Mouse (Mus musculus) kidney, embryonic 14.5 days (tissue): ENCODE measurements around the gene Mgat4b. TPM values are rescaled to one million over a fixed set of nuclear protein-coding genes. Genes with fewer than 3 reads are reported as not detected.

Experiments
- ATAC-seq: fragments of 200-750 bp; cut with Nextera tagmentation; 2 replicates; pipeline ENCODE4 v1.8.0; 2017; ENCODE audit warnings: moderate number of reproducible peaks, mild to moderate bottlenecking, moderate TSS enrichment, moderate library complexity; ENCODE audit not compliant: low FRiP score, low TSS enrichment
- H3K27ac ChIP-seq: fragments of 300-500 bp; sonication (generic); 2 replicates; pipeline ENCODE4 v1.5.1; 2014; ENCODE audit warnings: low read depth, mild to moderate bottlenecking, low read length, moderate library complexity, mixed read lengths
- H3K27me3 ChIP-seq: fragments of 300-500 bp; sonication (generic); 2 replicates; pipeline ENCODE4 v1.6.1; 2014; ENCODE audit warnings: mild to moderate bottlenecking, low read length; ENCODE audit not compliant: control insufficient read depth, insufficient read depth
- H3K36me3 ChIP-seq: fragments of 300-500 bp; sonication (generic); 2 replicates; pipeline ENCODE4 v1.6.1; 2014; ENCODE audit warnings: low read length, mixed read lengths; ENCODE audit not compliant: control insufficient read depth, insufficient read depth
- H3K4me1 ChIP-seq: fragments of 300-500 bp; sonication (generic); 2 replicates; pipeline ENCODE4 v1.6.1; 2014; ENCODE audit warnings: low read length, mixed read lengths; ENCODE audit not compliant: control insufficient read depth, insufficient read depth
- H3K4me2 ChIP-seq: fragments of 300-500 bp; sonication (generic); replicated peaks from 2 replicates; pipeline ENCODE4 v1.6.1; 2014; ENCODE audit warnings: low read depth, mild to moderate bottlenecking, low read length
- H3K4me3 ChIP-seq: fragments of 300-500 bp; sonication (generic); 2 replicates; pipeline ENCODE4 v1.5.1; 2014; ENCODE audit warnings: mild to moderate bottlenecking, low read length
- H3K9ac ChIP-seq: fragments of 300-500 bp; sonication (generic); 2 replicates; pipeline ENCODE4 v1.6.1; 2014; ENCODE audit warnings: low read depth, mild to moderate bottlenecking, low read length, moderate library complexity
- H3K9me3 ChIP-seq: fragments of 300-500 bp; sonication (generic); 2 replicates; pipeline ENCODE4 v1.6.1; 2016; ENCODE audit warnings: low read length; ENCODE audit not compliant: control insufficient read depth
- WGBS: fragments of 180-500 bp; shearing (Covaris S2); extraction: QIAGEN DNeasy Blood & Tissue Kit; methylation state at CpG from one replicate; pipeline ENCODE4 v1.1.7; 2014; 5-methylcytosine and 5-hydroxymethylcytosine counted together
- polyA plus RNA-seq: library from polyadenylated mRNA; unstranded; fragments of >200 nt; fragmentation: Nextera tagmentation; extraction: Ambion mirVana; gene quantifications from 2 replicates; pipeline ENCODE4 v1.2.1, GENCODE M21; 2014

The Mgat4b gene
- polyA plus RNA-seq, 1 experiment from 2014 or later, result 39.2 TPM

DNA sequence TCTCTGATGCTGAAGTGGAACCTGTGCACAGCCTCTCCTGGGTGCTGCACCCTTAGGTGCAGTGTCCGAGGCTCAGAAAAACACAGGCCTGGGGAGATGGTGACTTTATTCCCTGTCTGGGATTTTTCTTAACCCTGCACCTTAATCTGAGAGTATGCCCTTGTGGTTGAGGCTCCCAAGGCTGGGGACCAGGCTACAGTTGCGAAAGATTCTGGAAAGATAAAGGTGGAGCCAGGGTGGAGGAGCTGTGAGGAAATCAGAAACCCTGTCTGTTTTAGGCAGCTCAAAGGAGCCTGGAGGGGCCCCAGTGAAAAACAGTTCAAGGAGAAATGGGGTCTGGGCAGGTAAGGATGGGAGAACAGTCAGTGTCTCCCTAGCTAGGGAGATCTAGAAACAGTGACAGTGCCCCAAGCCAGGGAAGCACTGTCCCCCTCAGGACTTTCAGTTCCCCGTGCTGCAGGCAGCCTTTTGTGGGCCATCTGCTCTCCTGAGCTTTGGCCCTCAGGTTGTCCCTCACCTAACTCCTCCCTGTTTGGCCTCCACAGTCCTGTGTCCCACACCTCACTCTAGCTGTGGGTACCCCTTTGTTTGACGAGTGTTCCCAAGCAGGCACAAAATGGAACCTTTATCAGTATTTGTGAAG lies 6.2 kb downstream of the Mgat4b start:
- Histone ChIP-seq H3K27me3 (no peaks in the 10 kb centered on the region), H3K4me1 (peaks cover 22% of the 10 kb centered on the region), H3K4me2 (no peak overlapping the region), H3K27ac (no peak overlapping the region), H3K9me3 (no peaks in the 10 kb centered on the region), H3K36me3 (no peaks in the 10 kb centered on the region), H3K9ac (no peak overlapping the region), H3K4me3 (no peak overlapping the region)
- 75% methylated on average over 4 of the region's 4 CpGs for WGBS
- no peak for ATAC-seq

DNA sequence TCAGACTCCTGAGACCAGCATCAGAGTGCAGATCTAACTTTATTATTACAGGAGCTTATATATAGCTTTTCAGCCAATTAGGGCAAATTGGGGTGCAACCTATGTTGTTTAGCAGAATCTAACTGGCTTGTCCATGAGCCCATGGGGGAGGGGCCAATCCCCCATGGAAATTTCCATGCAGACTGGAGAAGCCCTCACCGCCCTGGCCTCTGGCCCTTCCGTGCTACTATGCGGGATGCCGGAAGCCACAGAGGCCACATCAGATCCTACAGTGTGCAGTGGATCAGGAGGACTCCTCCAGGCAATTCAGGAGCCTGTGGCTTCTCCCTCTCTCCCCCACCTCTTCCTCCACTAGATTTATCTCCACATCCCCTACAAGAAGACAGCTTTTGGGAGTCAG lies 7.1 kb downstream of the Mgat4b start:
- no peaks in the 10 kb centered on the region for H3K9me3 ChIP-seq
- H3K27me3 ChIP-seq, result no peaks in the 10 kb centered on the region
- 43% methylated on average over 4 of the region's 4 CpGs for WGBS
- H3K4me2 ChIP-seq, result no peak overlapping the region
- peaks cover 22% of the 10 kb centered on the region for H3K4me1 ChIP-seq
- no peak for ATAC-seq
- H3K9ac ChIP-seq, result no peak overlapping the region
- no peak overlapping the region for H3K4me3 ChIP-seq
- no peak overlapping the region for H3K27ac ChIP-seq
- no peaks in the 10 kb centered on the region for H3K36me3 ChIP-seq

DNA sequence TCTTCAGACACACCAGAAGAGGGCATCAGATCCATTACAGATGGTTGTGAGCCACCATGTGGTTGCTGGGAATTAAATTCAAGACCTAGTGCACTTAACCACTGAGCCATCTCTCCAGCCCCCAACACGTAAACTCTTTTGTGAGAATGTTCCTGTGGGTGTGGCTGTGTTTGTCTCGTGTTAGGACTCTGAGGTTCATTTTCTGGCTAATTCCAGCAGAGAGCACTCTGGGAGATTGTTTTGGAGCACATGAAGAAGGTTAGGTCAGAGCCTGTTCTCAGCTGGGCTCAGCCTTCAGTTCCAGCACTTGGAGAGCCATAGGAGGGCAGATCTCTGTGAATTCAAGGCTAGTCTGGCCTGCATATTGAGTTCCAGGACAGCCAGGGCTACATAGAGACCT lies 9.1 kb downstream of the Mgat4b start:
- ATAC-seq, result no peak

GRCm38 (mm10) chr11:50222559-50223276 lies 12.0 kb downstream of the Mgat4b start:
- H3K9ac ChIP-seq, result no peak overlapping the region
- H3K9me3 ChIP-seq, result no peaks in the 10 kb centered on the region
- no peak for ATAC-seq
- no peak overlapping the region for H3K4me2 ChIP-seq
- no peaks in the 10 kb centered on the region for H3K27me3 ChIP-seq
- no peaks in the 10 kb centered on the region for H3K36me3 ChIP-seq
- H3K27ac ChIP-seq, result no peak overlapping the region
- H3K4me1 ChIP-seq, result peaks cover 23% of the 10 kb centered on the region
- 61% methylated on average over 7 of the region's 7 CpGs for WGBS
- H3K4me3 ChIP-seq, result no peak overlapping the region

More for the DNA sequence above, 9.1 kb downstream of the Mgat4b start:
- H3K9ac ChIP-seq, result no peak overlapping the region
- H3K9me3 ChIP-seq, result no peaks in the 10 kb centered on the region
- no peaks in the 10 kb centered on the region for H3K27me3 ChIP-seq
- 66% methylated on average over 2 of the region's 2 CpGs for WGBS
- no peak overlapping the region for H3K4me3 ChIP-seq
- peaks cover 22% of the 10 kb centered on the region for H3K4me1 ChIP-seq
- no peaks in the 10 kb centered on the region for H3K36me3 ChIP-seq
- no peak overlapping the region for H3K4me2 ChIP-seq
- H3K27ac ChIP-seq, result no peak overlapping the region

GRCm38 (mm10) chr11:50223783-50224662 lies 13.3 kb downstream of the Mgat4b start:
- H3K27me3 ChIP-seq, result no peaks in the 10 kb centered on the region
- ATAC-seq, result no peak
- H3K4me1 ChIP-seq, result peaks cover 31% of the 10 kb centered on the region
- peak overlapping the region; percentile 91 for H3K9ac ChIP-seq
- H3K9me3 ChIP-seq, result no peaks in the 10 kb centered on the region
- H3K36me3 ChIP-seq, result no peaks in the 10 kb centered on the region
- peak overlapping the region; percentile 71 for H3K4me3 ChIP-seq
- 6% methylated on average over 17 of the region's 17 CpGs for WGBS
- H3K27ac ChIP-seq, result peak overlapping the region; percentile 80
- peak overlapping the region; percentile 94 for H3K4me2 ChIP-seq

DNA sequence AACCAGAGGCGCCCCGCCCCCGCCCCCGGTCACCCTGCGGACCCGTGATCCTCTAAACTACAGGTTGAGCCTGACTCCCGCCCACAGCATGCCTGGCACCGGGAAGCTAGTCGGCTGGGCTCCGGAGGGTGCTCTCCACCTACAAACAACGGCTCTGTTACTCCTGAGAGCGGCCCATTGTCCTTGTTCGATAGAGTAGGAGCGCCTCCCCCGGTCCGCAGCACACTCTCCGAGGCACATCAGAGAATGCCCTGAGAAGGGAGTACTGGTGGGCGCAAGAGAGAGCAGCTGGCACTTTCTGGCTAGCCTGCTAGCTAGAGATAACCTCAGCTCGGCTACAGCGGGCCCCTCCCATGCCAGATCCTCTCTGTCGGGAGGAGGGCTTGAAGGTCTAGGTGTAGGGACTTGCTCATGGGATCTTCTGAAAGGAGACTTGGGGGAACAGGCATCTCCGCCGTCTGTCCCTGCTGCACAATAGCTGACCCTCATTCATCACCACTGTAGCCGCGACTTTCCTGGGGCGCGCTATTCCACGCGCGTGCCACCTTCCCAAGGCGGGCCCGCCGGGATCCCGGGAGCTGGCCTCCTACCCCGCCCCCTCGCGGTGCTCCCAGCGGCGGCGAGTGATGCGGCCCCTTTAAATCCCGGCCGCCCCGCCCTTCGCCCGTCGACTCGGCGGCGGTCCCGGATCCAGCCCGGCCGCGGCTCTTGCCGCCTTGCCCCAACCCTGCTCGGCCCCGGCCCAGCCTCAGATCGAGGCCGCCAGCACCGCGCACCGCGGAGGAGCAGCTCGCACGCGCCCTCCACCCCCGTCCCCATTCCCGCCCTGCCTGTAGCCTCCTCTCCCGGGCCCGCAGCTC lies 14.2 kb downstream of the Mgat4b start:
- no peaks in the 10 kb centered on the region for H3K27me3 ChIP-seq
- peak overlapping the region; percentile 80 for H3K27ac ChIP-seq
- no peaks in the 10 kb centered on the region for H3K9me3 ChIP-seq
- peak overlapping the region; percentile 91 for H3K9ac ChIP-seq
- ATAC-seq, result peak; percentile 88
- under 1% methylated on average over 63 of the region's 70 CpGs for WGBS
- H3K36me3 ChIP-seq, result no peaks in the 10 kb centered on the region
- peak overlapping the region; percentile 71 for H3K4me3 ChIP-seq
- H3K4me1 ChIP-seq, result peaks cover 37% of the 10 kb centered on the region
- H3K4me2 ChIP-seq, result peak overlapping the region; percentile 94

DNA sequence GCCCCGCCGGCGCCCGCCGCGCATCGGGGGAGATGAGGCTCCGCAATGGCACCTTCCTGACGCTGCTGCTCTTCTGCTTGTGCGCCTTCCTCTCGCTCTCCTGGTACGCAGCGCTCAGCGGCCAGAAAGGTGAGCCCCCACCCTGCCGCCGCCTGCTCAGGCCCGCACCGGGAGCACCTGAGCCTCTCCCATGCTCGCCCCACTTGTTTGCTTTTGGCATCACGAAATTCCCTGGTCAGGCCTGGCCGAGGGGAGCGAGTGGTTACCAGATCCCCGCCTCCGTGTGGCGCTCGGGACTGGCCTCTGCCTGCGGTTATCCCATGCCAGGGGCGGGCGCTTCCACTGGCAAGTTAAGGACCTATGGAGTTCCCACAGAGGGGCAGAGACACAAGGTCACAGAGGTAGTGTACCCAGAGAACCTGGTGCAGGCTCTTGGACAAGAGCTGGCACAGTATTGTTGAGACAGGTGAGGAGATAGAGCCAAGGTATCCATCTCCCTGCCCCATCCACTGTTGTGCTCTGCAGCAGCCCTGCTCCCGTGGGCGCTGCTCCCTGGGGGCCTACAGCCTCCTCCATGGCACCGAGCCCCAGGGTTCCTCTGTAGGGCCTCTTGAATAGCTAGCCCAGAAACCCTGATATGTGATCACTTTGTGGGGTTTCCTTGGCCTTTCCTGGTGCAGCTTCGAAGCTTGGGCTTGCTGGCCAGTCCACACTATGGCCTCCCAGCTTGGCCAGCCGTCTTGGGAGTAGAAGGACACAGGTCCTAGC lies 15.1 kb downstream of the Mgat4b start:
- Histone ChIP-seq H3K9ac (peak overlapping the region; percentile 91), H3K27ac (peak overlapping the region; percentile 80), H3K4me1 (peaks cover 37% of the 10 kb centered on the region), H3K4me3 (peak overlapping the region; percentile 71), H3K36me3 (no peaks in the 10 kb centered on the region), H3K9me3 (no peaks in the 10 kb centered on the region), H3K4me2 (peak overlapping the region; percentile 94), H3K27me3 (no peaks in the 10 kb centered on the region)
- 2% methylated on average over 25 of the region's 34 CpGs for WGBS
- peak; percentile 15 for ATAC-seq

DNA sequence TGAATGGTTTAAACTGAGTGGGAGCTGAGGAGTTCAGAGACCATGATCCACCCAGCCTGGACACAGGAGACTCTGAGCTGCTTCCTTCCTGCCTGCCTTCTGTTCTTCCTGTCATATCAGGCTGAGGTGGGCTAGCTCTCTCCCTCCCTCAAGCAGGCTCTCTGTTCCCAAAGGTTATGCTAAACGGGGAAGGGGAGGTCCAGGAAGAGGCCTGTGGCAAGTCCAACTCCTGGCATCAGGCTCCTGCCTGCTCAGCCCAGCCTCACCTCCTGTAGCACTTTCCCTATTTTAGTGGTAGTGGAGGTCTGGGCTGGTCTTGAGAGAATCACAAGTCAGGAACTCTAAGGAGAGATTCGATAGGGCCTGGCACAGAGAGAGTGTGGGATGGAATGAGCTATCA lies 15.7 kb downstream of the Mgat4b start:
- peak overlapping the region; percentile 91 for H3K9ac ChIP-seq
- no peaks in the 10 kb centered on the region for H3K36me3 ChIP-seq
- WGBS, result 31% methylated on average over 2 of the region's 2 CpGs
- no peaks in the 10 kb centered on the region for H3K27me3 ChIP-seq
- ATAC-seq, result no peak
- H3K27ac ChIP-seq, result peak overlapping the region; percentile 80
- peaks cover 37% of the 10 kb centered on the region for H3K4me1 ChIP-seq
- peak overlapping the region; percentile 94 for H3K4me2 ChIP-seq
- H3K9me3 ChIP-seq, result no peaks in the 10 kb centered on the region
- H3K4me3 ChIP-seq, result peak overlapping the region; percentile 71
